Mouse (Mus musculus): Measurements from ENCODE around the gene Nfya.

DNA sequence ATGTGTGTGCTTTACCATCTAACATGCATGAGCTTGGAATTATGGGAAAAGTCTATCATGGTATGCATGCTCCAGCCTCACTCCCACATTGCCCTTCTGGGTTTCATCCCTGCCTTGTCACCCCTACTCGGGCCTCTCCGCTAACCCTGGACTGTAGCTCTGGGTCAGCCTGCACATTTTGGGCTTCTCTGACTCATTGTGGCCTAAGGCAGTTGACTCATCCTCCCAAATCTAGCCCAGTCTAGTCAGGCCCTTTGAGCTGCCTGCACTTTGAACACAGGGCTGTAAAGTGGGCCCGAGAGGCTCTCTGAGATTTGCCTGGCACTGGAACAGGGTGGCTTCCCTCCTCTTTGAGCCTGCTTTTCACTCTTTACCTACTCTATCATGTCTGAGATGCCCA, 53.9 kb downstream of the Nfya start:
- TF ChIP-seq BHLHE40 (IDR thresholded peaks at IDR 0.05; ENCODE audit: borderline replicate concordance, low read depth, low read length) (no peak), MAFK (IDR thresholded peaks at IDR 0.05; ENCODE audit: borderline replicate concordance, low read depth, low read length) (no peak), E2F4 (IDR thresholded peaks at IDR 0.05; ENCODE audit: borderline replicate concordance, low read depth, low read length) (no peak), POLR2A (IDR thresholded peaks at IDR 0.05; ENCODE audit: control insufficient read depth in 1 of 2, insufficient read depth in 1 of 2, low read depth in 1 of 2, low read length in 2 of 2, poor library complexity in 1 of 2) (no peak), JUND (IDR thresholded peaks at IDR 0.05; ENCODE audit: low read depth, low read length) (no peak), CTCF (IDR thresholded peaks at IDR 0.05 in 2 of 3, conservative IDR thresholded peaks at IDR 0.05 in 1 of 3; ENCODE audit: control insufficient read depth in 1 of 3, insufficient read depth in 1 of 3, low read depth in 2 of 3, low read length in 3 of 3, poor library complexity in 1 of 3, severe bottlenecking in 1 of 3) (no peak), POLR2AphosphoS2 (IDR thresholded peaks at IDR 0.05; ENCODE audit: low read length) (no peak), GATA1 (IDR thresholded peaks at IDR 0.05; ENCODE audit: low read depth, low read length) (no peak), MAX (IDR thresholded peaks at IDR 0.05; ENCODE audit: low read length) (no peak), UBTF (IDR thresholded peaks at IDR 0.05; ENCODE audit: borderline replicate concordance, insufficient read depth, low read depth, low read length) (no peak)
